ENCODE assay signal across 17 mouse cellular contexts in the genomic region with DNA sequence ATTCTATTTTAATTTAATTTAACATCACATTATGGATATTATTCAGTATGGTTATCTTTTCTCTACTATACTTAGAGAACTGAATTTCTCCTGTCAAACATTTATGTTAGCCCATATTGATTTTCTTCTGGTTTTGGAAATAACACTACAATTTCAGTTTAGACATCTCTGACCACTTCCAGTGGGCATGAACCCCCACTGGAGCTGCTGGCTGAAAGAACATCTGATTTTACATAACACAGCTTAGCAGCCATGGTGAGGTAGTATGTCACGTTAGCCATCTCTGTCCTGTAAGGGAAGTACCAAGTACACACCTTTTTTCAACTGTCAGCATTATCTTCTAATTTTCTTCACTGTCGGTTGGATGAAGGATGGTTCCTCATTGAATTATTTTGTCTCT. TPM values are rescaled to one million over a fixed set of nuclear protein-coding genes. Genes with fewer than 3 reads are reported as not detected.
"Had no signal": no experiment of that assay in that cellular context is flagged by ENCODE, and none has a peak within 500 bp of the region (broad histone marks: within the 10 kb centered on the region; RNA-seq: fewer than 3 reads in every experiment).

A gene (plus strand): TSS at position 301 of the 400 bp plus-strand sequence.

- H3K4me3 ChIP-seq: neural tube, embryonic 13.5 days; neural tube, embryonic 15.5 days; stomach, embryonic 15.5 days had no signal

- H3K27ac ChIP-seq: neural tube, embryonic 13.5 days; neural tube, embryonic 15.5 days; stomach, embryonic 15.5 days; stomach, postnatal 0 days had no signal

- DNase-seq: retina, postnatal 1 day; right cerebral cortex, adult 18-20 months; right cerebral cortex, postnatal 14 days; right cerebral cortex, postnatal 25 days; right cerebral cortex, postnatal 4 days; spleen, adult 18-20 months; thymus, adult 18-20 months; thymus, adult 2 months; thymus, postnatal 14 days; thymus, postnatal 25 days; thymus, postnatal 36 days; thymus, postnatal 4 days had no signal

RNA-seq across cellular contexts. Expression of the gene that starts here (rescaled TPM):
- total RNA-seq: neutrophil, adult 5-6 weeks had no signal
